Mouse (Mus musculus) stomach, embryonic 15.5 days (tissue): ENCODE measurements around the gene Cyren. TPM values are rescaled to one million over a fixed set of nuclear protein-coding genes. Genes with fewer than 3 reads are reported as not detected.
A peak's percentile ranks its signal among the peaks of the same experiment; 100 is the strongest.

Experiments used
- ATAC-seq: fragments of 200-750 bp; cut with Nextera tagmentation; 2 replicates; pipeline ENCODE4 v1.8.0; 2017; ENCODE audit warnings: low read depth, moderate number of reproducible peaks, moderate TSS enrichment; ENCODE audit not compliant: insufficient read depth, low FRiP score
- H3K27ac ChIP-seq: fragments of 300-500 bp; sonication (generic); 2 replicates; pipeline ENCODE4 v1.5.1; 2015; ENCODE audit warnings: mild to moderate bottlenecking, inconsistent platforms
- H3K27me3 ChIP-seq: fragments of 300-500 bp; sonication (generic); replicated peaks from 2 replicates; pipeline ENCODE4 v1.6.1; 2015; ENCODE audit warnings: inconsistent platforms
- H3K36me3 ChIP-seq: fragments of 300-500 bp; sonication (generic); 2 replicates; pipeline ENCODE4 v1.6.1; 2015; ENCODE audit warnings: inconsistent platforms
- H3K4me1 ChIP-seq: fragments of 300-500 bp; sonication (generic); 2 replicates; pipeline ENCODE4 v1.6.1; 2015; ENCODE audit warnings: inconsistent platforms
- H3K4me2 ChIP-seq: fragments of 300-500 bp; sonication (generic); 2 replicates; pipeline ENCODE4 v1.6.1; 2015; ENCODE audit warnings: mild to moderate bottlenecking, inconsistent platforms
- H3K4me3 ChIP-seq: fragments of 300-500 bp; sonication (generic); replicated peaks from 2 replicates; pipeline ENCODE4 v1.5.1; 2015; ENCODE audit warnings: inconsistent platforms
- H3K9ac ChIP-seq: fragments of 300-500 bp; sonication (generic); 2 replicates; pipeline ENCODE4 v1.6.1; 2015; ENCODE audit warnings: inconsistent platforms
- H3K9me3 ChIP-seq: fragments of 300-500 bp; sonication (generic); 2 replicates; pipeline ENCODE4 v1.6.1; 2016; ENCODE audit warnings: inconsistent platforms
- WGBS: fragments of 180-500 bp; shearing (Covaris S2); methylation state at CpG from one replicate; pipeline ENCODE4 v1.1.7; 2015; 5-methylcytosine and 5-hydroxymethylcytosine counted together
- polyA plus RNA-seq: library from polyadenylated mRNA; unstranded; fragments of >200 nt; fragmentation: Nextera tagmentation; extraction: Ambion mirVana; gene quantifications from 2 replicates; pipeline ENCODE4 v1.2.1, GENCODE M21; 2015

Cyren gene
- polyA plus RNA-seq, 1 experiment from 2014 or later = 12.5 TPM

GRCm38 (mm10) chr6:34907696-34908260, 29.9 kb upstream of the Cyren start:
- H3K4me2 ChIP-seq = no peak overlapping the region
- H3K27me3 ChIP-seq = no peaks in the 10 kb centered on the region
- no peak for ATAC-seq
- H3K4me3 ChIP-seq = no peak overlapping the region
- H3K4me1 ChIP-seq = peaks cover 9% of the 10 kb centered on the region
- no peaks in the 10 kb centered on the region for H3K9me3 ChIP-seq
- H3K9ac ChIP-seq = no peak overlapping the region
- H3K36me3 ChIP-seq = peaks cover 14% of the 10 kb centered on the region; the same call in 1 of the 2 replicates
- H3K27ac ChIP-seq = no peak overlapping the region
- 83% methylated on average over 18 of the region's 18 CpGs for WGBS

- Histone ChIP-seq H3K4me1 (peaks cover 11% of the 10 kb centered on the region), H3K27ac (no peak overlapping the region), H3K9me3 (no peaks in the 10 kb centered on the region), H3K36me3 (peaks cover 14% of the 10 kb centered on the region; the same call in 1 of the 2 replicates), H3K9ac (no peak overlapping the region), H3K27me3 (no peaks in the 10 kb centered on the region), H3K4me2 (no peak overlapping the region), H3K4me3 (no peak overlapping the region)
- 77% methylated on average over 2 of the region's 2 CpGs for WGBS
- ATAC-seq = peak; percentile 52; the same call in 1 of the 2 replicates
These were observed 29.3 kb upstream of the Cyren start for GRCm38 (mm10) chr6:34907121-34907614.

- H3K4me3 ChIP-seq = no peak overlapping the region
- no peak overlapping the region for H3K9ac ChIP-seq
- no peaks in the 10 kb centered on the region for H3K27me3 ChIP-seq
- no peaks in the 10 kb centered on the region for H3K9me3 ChIP-seq
- H3K4me1 ChIP-seq = peaks cover 16% of the 10 kb centered on the region
- no peak overlapping the region for H3K4me2 ChIP-seq
- WGBS = 84% methylated on average over 4 of the region's 4 CpGs
- no peak for ATAC-seq
- H3K27ac ChIP-seq = no peak overlapping the region
- peaks cover 14% of the 10 kb centered on the region; the same call in 1 of the 2 replicates for H3K36me3 ChIP-seq
These were observed 28.8 kb upstream of the Cyren start for GRCm38 (mm10) chr6:34906661-34907060.

- Histone ChIP-seq H3K4me3 (no peak overlapping the region), H3K9ac (no peak overlapping the region), H3K36me3 (peaks cover 14% of the 10 kb centered on the region; the same call in 1 of the 2 replicates), H3K4me1 (peaks cover 16% of the 10 kb centered on the region), H3K27ac (no peak overlapping the region), H3K27me3 (no peaks in the 10 kb centered on the region), H3K4me2 (no peak overlapping the region), H3K9me3 (no peaks in the 10 kb centered on the region)
- 77% methylated on average over 2 of the region's 2 CpGs for WGBS
- no peak for ATAC-seq
These were observed 28.3 kb upstream of the Cyren start for GRCm38 (mm10) chr6:34906125-34906524.

GRCm38 (mm10) chr6:34904361-34904760, 26.5 kb upstream of the Cyren start:
- H3K36me3 ChIP-seq = peaks cover 17% of the 10 kb centered on the region; the same call in 1 of the 2 replicates
- no peak for ATAC-seq
- no peak overlapping the region for H3K27ac ChIP-seq

GRCm38 (mm10) chr6:34903851-34904250, 26.0 kb upstream of the Cyren start:
- Histone ChIP-seq H3K4me1 (peaks cover 6% of the 10 kb centered on the region; the same call in 1 of the 2 replicates), H3K27ac (peak overlapping the region; percentile 16; the same call in 1 of the 2 replicates), H3K4me2 (no peak overlapping the region), H3K4me3 (no peak overlapping the region), H3K27me3 (no peaks in the 10 kb centered on the region), H3K9me3 (no peaks in the 10 kb centered on the region), H3K9ac (no peak overlapping the region), H3K36me3 (peaks cover 17% of the 10 kb centered on the region; the same call in 1 of the 2 replicates)
- no peak for ATAC-seq
- WGBS = 75% methylated on average over 10 of the region's 10 CpGs

More at GRCm38 (mm10) chr6:34904361-34904760, 26.5 kb upstream of the Cyren start:
- no peak overlapping the region for H3K4me3 ChIP-seq
- no peak overlapping the region for H3K9ac ChIP-seq
- H3K9me3 ChIP-seq = no peaks in the 10 kb centered on the region
- 86% methylated on average over 6 of the region's 6 CpGs for WGBS
- no peak overlapping the region for H3K4me2 ChIP-seq
- peaks cover 6% of the 10 kb centered on the region; the same call in 1 of the 2 replicates for H3K4me1 ChIP-seq
- H3K27me3 ChIP-seq = no peaks in the 10 kb centered on the region

GRCm38 (mm10) chr6:34903441-34903840, 25.6 kb upstream of the Cyren start:
- Histone ChIP-seq H3K4me1 (peaks cover 6% of the 10 kb centered on the region; the same call in 1 of the 2 replicates), H3K4me3 (no peak overlapping the region), H3K27me3 (no peaks in the 10 kb centered on the region), H3K36me3 (peaks cover 17% of the 10 kb centered on the region; the same call in 1 of the 2 replicates), H3K9me3 (no peaks in the 10 kb centered on the region), H3K27ac (peak overlapping the region; percentile 16; the same call in 1 of the 2 replicates), H3K4me2 (no peak overlapping the region), H3K9ac (no peak overlapping the region)
- WGBS = 74% methylated on average over 5 of the region's 5 CpGs
- no peak for ATAC-seq

- H3K4me1 ChIP-seq = peaks cover 6% of the 10 kb centered on the region; the same call in 1 of the 2 replicates
- H3K36me3 ChIP-seq = peaks cover 17% of the 10 kb centered on the region; the same call in 1 of the 2 replicates
- H3K9ac ChIP-seq = no peak overlapping the region
- H3K27me3 ChIP-seq = no peaks in the 10 kb centered on the region
- WGBS = 68% methylated on average over 7 of the region's 7 CpGs
- H3K27ac ChIP-seq = peak overlapping the region; percentile 44; the same call in 1 of the 2 replicates
- no peak overlapping the region for H3K4me3 ChIP-seq
- H3K4me2 ChIP-seq = peak overlapping the region; percentile 23; the same call in 1 of the 2 replicates
- peak; percentile 34; the same call in 1 of the 2 replicates for ATAC-seq
- no peaks in the 10 kb centered on the region for H3K9me3 ChIP-seq
These were observed 24.7 kb upstream of the Cyren start for GRCm38 (mm10) chr6:34902578-34902977.

GRCm38 (mm10) chr6:34901911-34902444, 24.1 kb upstream of the Cyren start:
- Histone ChIP-seq H3K36me3 (peaks cover 17% of the 10 kb centered on the region; the same call in 1 of the 2 replicates), H3K9me3 (no peaks in the 10 kb centered on the region), H3K4me1 (peaks cover 6% of the 10 kb centered on the region; the same call in 1 of the 2 replicates), H3K27me3 (no peaks in the 10 kb centered on the region), H3K27ac (peak overlapping the region; percentile 44; the same call in 1 of the 2 replicates), H3K9ac (no peak overlapping the region), H3K4me3 (no peak overlapping the region), H3K4me2 (peak overlapping the region; percentile 23; the same call in 1 of the 2 replicates)
- 46% methylated on average over 9 of the region's 9 CpGs for WGBS
- ATAC-seq = no peak

- no peak overlapping the region for H3K4me3 ChIP-seq
- WGBS = 84% methylated on average over 2 of the region's 2 CpGs
- H3K4me2 ChIP-seq = no peak overlapping the region
- no peak overlapping the region for H3K27ac ChIP-seq
- H3K27me3 ChIP-seq = no peaks in the 10 kb centered on the region
- peaks cover 6% of the 10 kb centered on the region; the same call in 1 of the 2 replicates for H3K4me1 ChIP-seq
- no peak for ATAC-seq
- peaks cover 13% of the 10 kb centered on the region; the same call in 1 of the 2 replicates for H3K36me3 ChIP-seq
- H3K9me3 ChIP-seq = no peaks in the 10 kb centered on the region
- H3K9ac ChIP-seq = no peak overlapping the region
These were observed 23.1 kb upstream of the Cyren start for GRCm38 (mm10) chr6:34900990-34901389.

- ATAC-seq = no peak
- 86% methylated on average over 2 of the region's 2 CpGs for WGBS
- peaks cover 14% of the 10 kb centered on the region for H3K36me3 ChIP-seq
- H3K9ac ChIP-seq = no peak overlapping the region
- H3K4me3 ChIP-seq = no peak overlapping the region
- H3K27me3 ChIP-seq = no peaks in the 10 kb centered on the region
- no peaks in the 10 kb centered on the region for H3K9me3 ChIP-seq
- H3K4me2 ChIP-seq = no peak overlapping the region
- peaks cover 6% of the 10 kb centered on the region; the same call in 1 of the 2 replicates for H3K4me1 ChIP-seq
- H3K27ac ChIP-seq = no peak overlapping the region
These were observed 21.3 kb upstream of the Cyren start for GRCm38 (mm10) chr6:34899127-34899526.
